Mouse (Mus musculus): Measurements from ENCODE around the gene Defa34.
"Not testable (repeated sequence)": the region's sequence is repeated elsewhere in the genome, so short reads cannot be mapped to it uniquely, and the experiment has no call there.

Gene Defa34

DNA sequence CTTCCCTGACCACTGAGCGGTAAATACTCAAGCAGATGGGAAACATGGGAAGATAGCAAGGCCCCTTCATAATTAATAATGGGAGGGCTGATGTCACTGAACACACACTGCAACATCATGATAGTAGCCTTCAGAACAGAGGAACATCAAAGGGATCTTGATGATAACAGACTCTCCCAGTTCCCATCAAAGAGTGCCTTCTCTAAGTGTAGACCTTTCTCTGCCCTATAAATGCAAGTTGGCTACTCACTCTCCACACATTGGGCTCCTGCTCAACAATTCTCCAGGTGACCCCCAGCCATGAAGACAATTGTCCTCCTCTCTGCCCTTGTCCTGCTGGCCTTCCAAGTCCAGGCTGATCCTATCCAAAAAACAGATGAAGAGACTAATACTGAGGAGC is at the start of gene Defa34:
Gene Defa34, plus strand, starts transcription at position 301 of the 400 bp plus-strand sequence.
- not testable (repeated sequence) for DNase-seq

GRCm38 (mm10) chr8:21617883-21618282 is 47.7 kb upstream of the Defa34 start, which contains the start of gene Defa26:
Gene Defa26, plus strand, starts transcription at chr8:21618183.
- not testable (repeated sequence) for DNase-seq

DNA sequence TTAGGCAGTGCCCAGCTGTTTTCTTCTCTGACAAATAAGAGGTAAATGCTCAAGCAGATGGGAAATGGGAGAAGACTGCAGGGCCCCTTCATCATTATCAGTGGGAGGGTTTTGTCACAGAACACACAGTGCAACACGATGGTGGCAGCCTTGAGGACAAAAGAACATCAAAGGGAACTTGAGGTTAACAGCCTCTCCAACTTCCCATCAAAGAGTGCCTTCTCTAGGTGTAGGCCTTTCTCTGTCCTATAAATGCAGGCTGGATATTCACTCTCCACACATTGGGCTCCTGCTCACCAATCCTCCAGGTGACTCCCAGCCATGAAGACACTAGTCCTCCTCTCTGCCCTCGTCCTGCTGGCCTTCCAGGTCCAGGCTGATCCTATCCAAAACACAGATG is 10.1 kb upstream of the Defa34 start, which contains the start of gene Defa17:
Gene Defa17, plus strand, starts transcription at position 301 of the 400 bp plus-strand sequence.
- DNase-seq, result not testable (repeated sequence)

GRCm38 (mm10) chr8:21703545-21703944 is 37.9 kb downstream of the Defa34 start, which contains the start of gene AY761184:
Gene AY761184, minus strand, starts transcription at chr8:21703645.
- not testable (repeated sequence) for DNase-seq

Data from kidney, postnatal 14 days (tissue).